Mouse (Mus musculus): Measurements from ENCODE around the gene Purb.
"Not testable (repeated sequence)": the region's sequence is repeated elsewhere in the genome, so short reads cannot be mapped to it uniquely, and the experiment has no call there.

The Purb gene

GRCm38 (mm10) chr11:6444077-6444853 is 31.5 kb downstream of the Purb start, which contains the start of gene H2afv:
TSS of gene H2afv (minus strand) at chr11:6444443.
- peak; percentile 99 for DNase-seq (ENCODE audit: low spot score in 2 of 2)

- DNase-seq (ENCODE audit: low spot score in 2 of 2) = no peak
These were observed 32.0 kb downstream of the Purb start for GRCm38 (mm10) chr11:6443727-6444076.

GRCm38 (mm10) chr11:6443102-6443501 is 32.6 kb downstream of the Purb start:
- peak in 1 of 2 experiments; percentile 46 for DNase-seq (ENCODE audit: low spot score in 2 of 2)

- peak in 1 of 2 experiments; percentile 51 for DNase-seq (ENCODE audit: low spot score in 2 of 2)
These were observed 33.2 kb downstream of the Purb start for GRCm38 (mm10) chr11:6442566-6442965.

DNA sequence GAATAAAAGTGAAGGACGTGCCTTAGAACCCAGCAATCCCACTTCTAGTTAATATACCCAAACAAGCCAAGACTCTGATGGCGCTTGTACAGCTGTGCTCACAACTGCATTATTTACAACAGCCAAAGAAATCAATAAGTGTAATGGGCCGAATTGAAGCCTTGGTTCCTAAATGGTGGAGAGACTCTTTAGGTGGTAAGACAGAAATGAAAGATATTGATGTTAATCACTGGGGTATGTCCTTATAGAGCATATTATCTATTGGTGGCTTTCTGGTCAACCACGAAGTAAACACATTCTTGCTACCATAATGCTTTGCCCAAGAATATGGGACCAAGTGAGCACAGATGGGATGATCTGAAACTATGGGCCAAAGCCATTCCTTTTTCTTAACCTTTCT is 35.5 kb downstream of the Purb start:
- DNase-seq (ENCODE audit: low spot score in 2 of 2) = no peak

- peak in 1 of 2 experiments; percentile 51 for DNase-seq (ENCODE audit: low spot score in 2 of 2)
These were observed 38.0 kb downstream of the Purb start for GRCm38 (mm10) chr11:6437667-6438066.

GRCm38 (mm10) chr11:6436442-6436841 is 39.3 kb downstream of the Purb start:
- DNase-seq (ENCODE audit: low spot score in 2 of 2) = peak; percentile 68 to 85

GRCm38 (mm10) chr11:6430186-6430585 is 45.5 kb downstream of the Purb start:
- DNase-seq (ENCODE audit: low spot score in 2 of 2) = no peak

DNA sequence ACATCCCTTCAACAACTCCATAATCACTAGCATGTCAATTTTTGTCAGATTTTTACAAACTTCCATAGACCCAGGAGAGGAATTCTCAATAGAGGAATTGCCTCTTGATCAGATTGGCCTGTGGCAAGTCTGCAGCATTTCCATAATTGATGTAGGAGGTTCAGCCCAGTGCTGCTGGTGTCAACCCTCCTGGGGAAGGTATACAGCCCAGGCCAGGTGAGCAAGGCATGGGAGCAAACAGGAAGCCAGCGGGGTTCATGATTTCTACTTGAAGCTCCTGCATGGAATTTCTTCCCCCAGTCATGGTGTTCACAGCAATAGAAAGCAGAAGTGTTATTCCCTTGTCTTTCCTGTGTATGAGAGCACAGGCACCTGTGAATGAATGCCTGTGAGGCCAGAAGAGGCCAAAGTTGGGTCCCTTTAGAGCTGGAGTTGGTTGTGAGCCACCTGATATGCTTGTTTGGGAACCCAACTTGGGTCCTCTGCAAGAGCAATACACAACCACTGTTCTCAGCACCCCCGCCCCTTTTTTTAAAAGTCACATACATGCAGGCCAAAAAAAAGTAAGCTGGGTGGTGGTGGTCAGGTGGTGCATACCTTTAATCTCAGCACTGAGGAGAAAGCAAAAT is 54.9 kb downstream of the Purb start:
- no peak for DNase-seq (ENCODE audit: low spot score in 2 of 2)

DNA sequence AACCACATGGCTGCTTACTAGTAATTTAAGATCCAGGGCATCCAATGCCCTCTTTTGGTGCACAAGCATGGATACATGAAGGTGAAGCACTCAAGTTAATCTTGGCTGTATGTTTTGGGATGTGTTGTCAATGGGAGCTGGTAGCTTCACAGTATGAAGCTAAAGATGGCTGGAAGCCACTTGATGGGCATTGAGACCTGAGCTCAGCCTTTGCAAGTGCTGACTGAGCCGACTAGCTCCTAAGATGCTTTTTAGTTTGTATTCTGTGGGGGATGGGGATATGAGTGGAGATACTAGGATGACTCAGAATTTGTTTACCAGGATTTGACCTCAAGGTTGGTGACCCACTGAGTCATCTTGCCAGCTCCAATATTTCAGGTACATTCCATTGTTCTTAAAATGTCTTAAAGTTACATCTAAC is 55.4 kb downstream of the Purb start:
- no peak for DNase-seq (ENCODE audit: low spot score in 2 of 2)

DNA sequence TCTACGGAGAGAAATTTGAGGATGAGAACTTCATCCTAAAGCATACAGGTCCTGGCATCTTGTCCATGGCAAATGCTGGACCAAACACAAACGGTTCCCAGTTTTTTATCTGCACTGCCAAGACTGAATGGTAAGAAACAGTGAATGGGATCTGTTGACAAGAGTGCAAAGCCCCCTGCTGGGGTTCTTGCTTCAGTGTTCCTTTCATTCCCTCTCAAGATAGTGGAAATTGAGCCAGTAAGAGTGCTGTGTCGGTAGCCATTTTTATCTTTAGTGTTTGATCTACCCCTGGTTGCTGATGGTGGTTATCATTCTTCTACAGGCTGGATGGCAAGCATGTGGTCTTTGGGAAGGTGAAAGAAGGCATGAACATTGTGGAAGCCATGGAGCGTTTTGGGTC is 56.6 kb downstream of the Purb start:
- DNase-seq (ENCODE audit: low spot score in 2 of 2) = not testable (repeated sequence)

- DNase-seq (ENCODE audit: low spot score in 2 of 2) = no peak
These were observed 57.0 kb downstream of the Purb start for GRCm38 (mm10) chr11:6418751-6419150.

Measured in spleen, postnatal 4 days (tissue).